Mouse (Mus musculus) E14TG2a.4 (cell line): ENCODE measurements at regions not wholly inside any gene's neighbourhood (a gene's known extent, or its start where the extent isn't known, plus 50 kb on each side); places are given as distances from the start of the nearest gene placed in this dataset.

Source experiments
- CTCF ChIP-seq: conservative IDR thresholded peaks from 2 replicates; pipeline ENCODE4 v1.5.1; 2014; ENCODE audit warnings: low read length
- POU5F1 ChIP-seq: IDR thresholded peaks from 2 replicates; pipeline ENCODE4 v1.6.1; 2014; ENCODE audit warnings: low read length, borderline replicate concordance

DNA sequence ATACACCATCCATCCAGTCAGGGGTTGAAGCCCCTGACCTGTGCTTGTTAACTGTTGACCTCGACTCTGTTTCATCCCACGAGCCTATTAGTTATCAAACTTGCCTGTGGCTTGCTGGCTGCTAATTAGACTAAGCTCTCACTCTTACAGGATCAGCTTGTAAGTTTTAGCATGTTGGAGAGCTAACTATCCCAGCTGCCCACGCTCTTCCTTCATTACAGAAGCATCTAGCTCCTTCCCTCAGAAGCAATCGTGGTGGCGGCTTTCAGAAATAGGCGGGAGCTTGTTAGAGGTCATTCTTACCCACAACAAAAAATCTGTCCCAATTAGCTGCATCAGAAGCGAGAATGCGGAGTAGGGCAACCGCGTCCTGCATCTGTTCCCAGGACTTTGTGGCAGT, 232.8 kb upstream of the Rtl1 start:
- TF ChIP-seq CTCF: no peak
- TF ChIP-seq POU5F1: no peak
